Mouse (Mus musculus) hindbrain, embryonic 15.5 days (tissue): ENCODE measurements around the gene Hmcn2. TPM values are rescaled to one million over a fixed set of nuclear protein-coding genes. Genes with fewer than 3 reads are reported as not detected.
A peak's percentile ranks its signal among the peaks of the same experiment; 100 is the strongest.

ENCODE experiments used
- ATAC-seq: fragments of 200-750 bp; cut with Nextera tagmentation; 2 replicates; pipeline ENCODE4 v1.8.0; 2017; ENCODE audit warnings: low read depth, moderate number of reproducible peaks, moderate TSS enrichment; ENCODE audit not compliant: low FRiP score
- H3K27ac ChIP-seq: fragments of 300-500 bp; sonication (generic); replicated peaks from 2 replicates; pipeline ENCODE4 v1.5.1; 2015; ENCODE audit warnings: mild to moderate bottlenecking, inconsistent platforms
- H3K27me3 ChIP-seq: fragments of 300-500 bp; sonication (generic); 2 replicates; pipeline ENCODE4 v1.6.1; 2015; ENCODE audit warnings: control low read depth, inconsistent platforms
- H3K36me3 ChIP-seq: fragments of 300-500 bp; sonication (generic); 2 replicates; pipeline ENCODE4 v1.6.1; 2015; ENCODE audit warnings: control low read depth, inconsistent platforms
- H3K4me1 ChIP-seq: fragments of 300-500 bp; sonication (generic); replicated peaks from 2 replicates; pipeline ENCODE4 v1.6.1; 2015; ENCODE audit warnings: control low read depth, inconsistent platforms
- H3K4me2 ChIP-seq: fragments of 300-500 bp; sonication (generic); 2 replicates; pipeline ENCODE4 v1.6.1; 2015; ENCODE audit warnings: moderate library complexity, mild to moderate bottlenecking, inconsistent platforms
- H3K4me3 ChIP-seq: fragments of 300-500 bp; sonication (generic); 2 replicates; pipeline ENCODE4 v1.5.1; 2015; ENCODE audit warnings: mild to moderate bottlenecking, inconsistent platforms
- H3K9ac ChIP-seq: fragments of 300-500 bp; sonication (generic); 2 replicates; pipeline ENCODE4 v1.6.1; 2015; ENCODE audit warnings: inconsistent platforms
- H3K9me3 ChIP-seq: fragments of 300-500 bp; sonication (generic); 2 replicates; pipeline ENCODE4 v1.6.1; 2016; ENCODE audit warnings: control low read depth, inconsistent platforms
- WGBS: fragments of 180-500 bp; shearing (Covaris S2); methylation state at CpG from one replicate; pipeline ENCODE4 v1.1.7; 2015; 5-methylcytosine and 5-hydroxymethylcytosine counted together
- polyA plus RNA-seq: library from polyadenylated mRNA; unstranded; fragments of >200 nt; fragmentation: Nextera tagmentation; extraction: Ambion mirVana; gene quantifications from 2 replicates; pipeline ENCODE4 v1.2.1, GENCODE M21; 2015

Hmcn2 gene
- polyA plus RNA-seq, 1 experiment from 2014 or later: 0.27 TPM

GRCm38 (mm10) chr2:31473941-31474340, 159.7 kb downstream of the Hmcn2 start:
- WGBS: 77% methylated on average over 4 of the region's 4 CpGs
- H3K4me3 ChIP-seq: no peak overlapping the region

DNA sequence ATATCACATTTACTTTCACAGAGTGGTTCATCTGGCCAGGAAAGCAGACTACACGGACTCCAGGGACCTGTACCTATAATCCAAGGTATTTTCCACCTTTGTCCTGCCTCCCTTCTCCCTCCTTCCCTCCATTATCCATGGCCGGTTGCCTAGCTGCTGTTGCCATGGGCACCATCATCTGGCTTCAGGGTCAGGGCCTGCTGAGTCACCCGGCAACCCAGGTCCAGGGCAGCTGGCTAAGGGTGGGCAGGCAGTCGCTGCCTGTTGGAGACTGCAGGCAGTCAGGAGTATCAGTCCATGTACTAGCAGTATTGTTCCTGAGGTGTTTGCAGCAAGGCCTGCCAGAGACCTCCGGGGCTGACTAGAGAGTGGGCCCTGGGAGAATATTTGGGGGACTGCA, 160.5 kb downstream of the Hmcn2 start:
- Histone ChIP-seq H3K4me3 (no peak overlapping the region), H3K36me3 (no peaks in the 10 kb centered on the region), H3K4me1 (peaks cover 13% of the 10 kb centered on the region), H3K9me3 (no peaks in the 10 kb centered on the region), H3K9ac (no peak overlapping the region), H3K27ac (no peak overlapping the region), H3K27me3 (peaks cover 28% of the 10 kb centered on the region), H3K4me2 (no peak overlapping the region)
- ATAC-seq: no peak
- WGBS: 42% methylated on average over 5 of the region's 5 CpGs

More at GRCm38 (mm10) chr2:31473941-31474340, 159.7 kb downstream of the Hmcn2 start:
- no peak overlapping the region for H3K9ac ChIP-seq
- H3K36me3 ChIP-seq: no peaks in the 10 kb centered on the region
- H3K9me3 ChIP-seq: no peaks in the 10 kb centered on the region
- H3K4me1 ChIP-seq: peaks cover 19% of the 10 kb centered on the region
- ATAC-seq: no peak
- peaks cover 36% of the 10 kb centered on the region for H3K27me3 ChIP-seq
- H3K4me2 ChIP-seq: no peak overlapping the region
- H3K27ac ChIP-seq: no peak overlapping the region

- Histone ChIP-seq H3K4me1 (no peaks in the 10 kb centered on the region; the same call in 1 of the 2 replicates), H3K27me3 (peaks cover 22% of the 10 kb centered on the region), H3K4me2 (no peak overlapping the region), H3K27ac (no peak overlapping the region), H3K4me3 (no peak overlapping the region), H3K36me3 (no peaks in the 10 kb centered on the region), H3K9me3 (no peaks in the 10 kb centered on the region), H3K9ac (no peak overlapping the region)
- peak; percentile 51; the same call in 1 of the 2 replicates for ATAC-seq
- WGBS: 66% methylated on average over 10 of the region's 10 CpGs
These were observed 162.0 kb downstream of the Hmcn2 start for GRCm38 (mm10) chr2:31476107-31476820.

GRCm38 (mm10) chr2:31477234-31478161, 163.3 kb downstream of the Hmcn2 start:
- Histone ChIP-seq H3K9me3 (no peaks in the 10 kb centered on the region), H3K4me1 (no peaks in the 10 kb centered on the region; the same call in 1 of the 2 replicates), H3K9ac (no peak overlapping the region), H3K36me3 (no peaks in the 10 kb centered on the region), H3K4me3 (no peak overlapping the region), H3K4me2 (no peak overlapping the region), H3K27ac (no peak overlapping the region), H3K27me3 (peaks cover 25% of the 10 kb centered on the region)
- no peak for ATAC-seq
- WGBS: 81% methylated on average over 12 of the region's 12 CpGs

DNA sequence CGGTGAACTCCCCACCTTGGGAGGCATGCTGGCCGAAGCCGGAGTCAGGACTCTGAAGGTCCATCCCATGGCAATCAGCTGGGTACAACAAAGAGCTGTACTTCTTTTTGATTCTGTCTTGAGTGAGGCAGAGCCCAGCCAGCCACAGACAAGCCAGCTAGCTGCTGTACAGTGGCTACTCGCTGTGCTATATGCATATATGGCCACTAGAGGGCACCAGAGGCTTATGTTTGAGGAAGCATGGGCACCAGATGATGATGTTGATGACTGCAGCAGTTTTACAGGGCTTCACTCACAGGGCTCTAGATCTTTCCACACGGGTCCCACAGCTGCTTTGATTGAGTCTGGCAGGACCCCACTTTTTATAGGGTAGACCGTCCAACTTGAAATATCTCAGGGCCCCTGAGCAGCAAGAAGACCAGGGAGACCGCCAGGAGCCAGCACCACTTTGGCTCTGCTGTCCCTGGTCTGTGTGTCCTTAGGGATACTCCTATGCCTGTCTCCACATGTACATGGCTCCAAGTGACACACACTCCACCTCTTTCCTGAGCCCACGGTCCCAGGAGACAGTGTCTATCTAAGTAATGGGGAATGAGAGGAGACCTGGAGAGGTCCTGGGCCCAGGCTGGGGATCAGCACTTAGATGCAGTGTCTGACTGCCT, 168.8 kb downstream of the Hmcn2 start:
- WGBS: 27% methylated on average over 8 of the region's 8 CpGs
- Histone ChIP-seq H3K27me3 (peaks cover 74% of the 10 kb centered on the region), H3K9ac (no peak overlapping the region), H3K27ac (no peak overlapping the region), H3K9me3 (no peaks in the 10 kb centered on the region), H3K4me3 (no peak overlapping the region), H3K36me3 (no peaks in the 10 kb centered on the region), H3K4me1 (no peaks in the 10 kb centered on the region), H3K4me2 (no peak overlapping the region)
- peak; percentile 86 for ATAC-seq

GRCm38 (mm10) chr2:31484187-31484586, 170.0 kb downstream of the Hmcn2 start:
- H3K9me3 ChIP-seq: no peaks in the 10 kb centered on the region
- peak; percentile 49 for ATAC-seq
- H3K36me3 ChIP-seq: no peaks in the 10 kb centered on the region
- 27% methylated on average over 5 of the region's 5 CpGs for WGBS
- no peak overlapping the region for H3K27ac ChIP-seq
- peaks cover 76% of the 10 kb centered on the region for H3K27me3 ChIP-seq
- peaks cover 6% of the 10 kb centered on the region; the same call in 1 of the 2 replicates for H3K4me1 ChIP-seq
- H3K4me2 ChIP-seq: no peak overlapping the region
- H3K9ac ChIP-seq: no peak overlapping the region
- no peak overlapping the region for H3K4me3 ChIP-seq

DNA sequence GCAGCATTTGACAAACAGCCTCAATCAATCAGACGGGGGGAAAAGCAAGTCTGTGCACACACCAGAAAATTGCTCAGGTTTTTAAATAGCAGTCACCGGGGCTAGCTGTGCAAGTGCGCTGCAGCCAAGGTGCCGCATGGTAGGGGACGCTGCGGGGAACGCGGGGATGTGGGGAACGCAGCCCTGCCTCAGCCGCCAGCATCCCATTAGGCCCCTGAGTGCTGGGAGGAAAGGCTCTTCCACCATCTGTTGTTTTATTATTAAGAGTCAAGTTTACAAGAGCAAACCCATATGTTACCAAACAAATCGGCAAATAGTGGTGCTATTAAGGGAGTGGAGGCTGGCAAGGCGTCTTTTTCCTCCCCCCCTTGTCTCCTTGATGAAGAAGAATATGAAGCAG, 175.0 kb downstream of the Hmcn2 start:
- no peaks in the 10 kb centered on the region for H3K36me3 ChIP-seq
- 20% methylated on average over 12 of the region's 12 CpGs for WGBS
- H3K4me1 ChIP-seq: peaks cover 19% of the 10 kb centered on the region
- H3K9ac ChIP-seq: no peak overlapping the region
- peaks cover 78% of the 10 kb centered on the region for H3K27me3 ChIP-seq
- no peaks in the 10 kb centered on the region for H3K9me3 ChIP-seq
- H3K4me3 ChIP-seq: no peak overlapping the region
- no peak overlapping the region for H3K4me2 ChIP-seq
- ATAC-seq: no peak
- H3K27ac ChIP-seq: no peak overlapping the region

DNA sequence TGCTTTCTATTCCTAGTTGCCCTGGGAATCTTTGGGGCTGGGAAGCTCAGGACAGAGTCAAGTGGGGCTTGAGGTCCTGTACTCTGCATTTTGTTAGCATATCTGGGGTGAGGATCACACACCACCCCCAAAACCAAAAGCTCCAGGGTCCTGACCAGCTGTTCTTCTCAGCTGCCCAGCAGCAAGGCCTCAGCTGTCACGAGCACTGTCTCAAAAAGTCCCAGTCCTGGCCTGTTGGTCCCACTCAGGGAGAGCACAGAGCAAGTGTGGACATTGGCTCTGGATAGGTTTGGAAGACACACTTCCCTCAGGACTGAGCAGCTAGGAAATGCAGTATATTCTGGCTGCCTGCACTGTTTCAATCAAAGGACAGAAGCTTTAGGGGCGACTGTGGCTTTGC, 176.3 kb downstream of the Hmcn2 start:
- peaks cover 68% of the 10 kb centered on the region for H3K27me3 ChIP-seq

GRCm38 (mm10) chr2:31492308-31492707, 178.1 kb downstream of the Hmcn2 start:
- H3K4me2 ChIP-seq: no peak overlapping the region
- ATAC-seq: no peak
- H3K9ac ChIP-seq: no peak overlapping the region
- H3K36me3 ChIP-seq: no peaks in the 10 kb centered on the region
- H3K27me3 ChIP-seq: peaks cover 62% of the 10 kb centered on the region
- H3K4me3 ChIP-seq: no peak overlapping the region
- WGBS: 94% methylated on average over 8 of the region's 8 CpGs
- no peaks in the 10 kb centered on the region for H3K9me3 ChIP-seq
- H3K4me1 ChIP-seq: peaks cover 45% of the 10 kb centered on the region
- no peak overlapping the region for H3K27ac ChIP-seq

More for the DNA sequence above, 176.3 kb downstream of the Hmcn2 start:
- H3K4me1 ChIP-seq: peaks cover 31% of the 10 kb centered on the region
- no peak overlapping the region for H3K9ac ChIP-seq
- 78% methylated on average over 2 of the region's 2 CpGs for WGBS
- H3K4me2 ChIP-seq: no peak overlapping the region
- no peak overlapping the region for H3K4me3 ChIP-seq
- no peak for ATAC-seq
- H3K27ac ChIP-seq: no peak overlapping the region
- H3K9me3 ChIP-seq: no peaks in the 10 kb centered on the region
- no peaks in the 10 kb centered on the region for H3K36me3 ChIP-seq

- Histone ChIP-seq H3K4me2 (no peak overlapping the region), H3K4me1 (peaks cover 52% of the 10 kb centered on the region), H3K4me3 (no peak overlapping the region), H3K9ac (no peak overlapping the region), H3K36me3 (no peaks in the 10 kb centered on the region), H3K27ac (no peak overlapping the region), H3K9me3 (no peaks in the 10 kb centered on the region), H3K27me3 (peaks cover 58% of the 10 kb centered on the region)
- no peak for ATAC-seq
- 28% methylated on average over 11 of the region's 11 CpGs for WGBS
These were observed 179.0 kb downstream of the Hmcn2 start for GRCm38 (mm10) chr2:31493243-31493642.

- no peak overlapping the region for H3K27ac ChIP-seq
- H3K4me2 ChIP-seq: no peak overlapping the region
- peaks cover 63% of the 10 kb centered on the region for H3K27me3 ChIP-seq
- no peaks in the 10 kb centered on the region for H3K36me3 ChIP-seq
- H3K9ac ChIP-seq: no peak overlapping the region
- ATAC-seq: no peak
- H3K9me3 ChIP-seq: no peaks in the 10 kb centered on the region
- WGBS: 34% methylated on average over 5 of the region's 5 CpGs
- no peak overlapping the region for H3K4me3 ChIP-seq
- H3K4me1 ChIP-seq: peaks cover 48% of the 10 kb centered on the region
These were observed 180.1 kb downstream of the Hmcn2 start for GRCm38 (mm10) chr2:31494315-31494714.
